Comparison of ENCODE assay signal across 14 mouse cellular contexts in genomic region chr2:91602389-91602788, GRCm38 (mm10). TPM values are rescaled to one million over a fixed set of nuclear protein-coding genes. Genes with fewer than 3 reads are reported as not detected.
DNase-seq lines count a peak whose midpoint lies in the region; ATAC-seq and TF ChIP-seq lines count a peak whose summit lies in the region.
"Had no signal": no experiment of that assay in that cellular context is flagged by ENCODE, and none has a peak within 500 bp of the region (broad histone marks: within the 10 kb centered on the region; RNA-seq: fewer than 3 reads in every experiment).

No protein-coding gene starts in this region.

- no peak overlapping the region for H3K4me3 ChIP-seq in layer of hippocampus, adult 2 months
- H3K4me3 ChIP-seq in stomach, postnatal 0 days (ENCODE audit: low read depth, low read length) = no peak overlapping the region
- H3K4me3 ChIP-seq in neural tube, embryonic 15.5 days (replicated peaks) = no peak overlapping the region
- H3K4me3 ChIP-seq: erythroblast, embryonic 14.5 days; heart, embryonic 13.5 days; limb, embryonic 15.5 days; neural tube, embryonic 13.5 days had no signal

- H3K4me1 ChIP-seq in stomach, postnatal 0 days (replicated peaks; ENCODE audit: control insufficient read depth, insufficient read depth) = no peaks in the 10 kb centered on the region
- no peaks in the 10 kb centered on the region for H3K4me1 ChIP-seq in neural tube, embryonic 15.5 days
- H3K4me1 ChIP-seq: heart, embryonic 13.5 days; limb, embryonic 15.5 days; neural tube, embryonic 13.5 days had no signal

- no peak for TF ChIP-seq EP300 in stomach, postnatal 0 days (optimal IDR thresholded peaks at IDR 0.05)

- ATAC-seq in stomach, postnatal 0 days (ENCODE audit: low FRiP score, low TSS enrichment) = no peak
- ATAC-seq in neural tube, embryonic 15.5 days (ENCODE audit: low FRiP score) = no peak

- TF ChIP-seq CTCF in layer of hippocampus, adult 2 months (conservative IDR thresholded peaks at IDR 0.05) = peak; percentile 62
- TF ChIP-seq CTCF in stomach, postnatal 0 days (IDR thresholded peaks at IDR 0.05; ENCODE audit: low read depth) = peak; percentile 60

- no peak for DNase-seq in layer of hippocampus, adult 2 months (ENCODE audit: low spot score in 2 of 2)
- DNase-seq in layer of hippocampus, adult 11-12 months (ENCODE audit: low spot score) = no peak
- peak; percentile 25 for DNase-seq in thymus, postnatal 14 days
- DNase-seq in thymus, postnatal 25 days = no peak
- DNase-seq in T-cell, adult 2 months (ENCODE audit: low spot score) = peak; percentile 15
- no peak for DNase-seq in stomach, postnatal 0 days (ENCODE audit: low spot score)
- DNase-seq in cerebellum, adult 11 months = no peak
- DNase-seq: cerebellum, postnatal 14 days; right cerebral cortex, postnatal 14 days had no signal

- WGBS in stomach, postnatal 0 days = 84% methylated on average over 4 of the region's 4 CpGs
- WGBS in neural tube, embryonic 15.5 days = 96% methylated on average over 4 of the region's 4 CpGs

- H3K4me2 ChIP-seq in stomach, postnatal 0 days (replicated peaks; ENCODE audit: low read depth) = no peak overlapping the region
- H3K4me2 ChIP-seq in neural tube, embryonic 15.5 days = no peak overlapping the region
- H3K4me2 ChIP-seq: heart, embryonic 13.5 days; limb, embryonic 15.5 days; neural tube, embryonic 13.5 days had no signal

- no peaks in the 10 kb centered on the region for H3K27me3 ChIP-seq in stomach, postnatal 0 days (ENCODE audit: control insufficient read depth, insufficient read depth, low read length)
- H3K27me3 ChIP-seq in neural tube, embryonic 15.5 days (replicated peaks) = no peaks in the 10 kb centered on the region
- H3K27me3 ChIP-seq: heart, embryonic 13.5 days; limb, embryonic 15.5 days; neural tube, embryonic 13.5 days had no signal

- H3K9ac ChIP-seq in stomach, postnatal 0 days (ENCODE audit: low read length) = no peak overlapping the region
- no peak overlapping the region for H3K9ac ChIP-seq in neural tube, embryonic 15.5 days (replicated peaks)
- H3K9ac ChIP-seq: heart, embryonic 13.5 days; limb, embryonic 15.5 days; neural tube, embryonic 13.5 days had no signal

- no peaks in the 10 kb centered on the region for H3K9me3 ChIP-seq in stomach, postnatal 0 days (ENCODE audit: control insufficient read depth, low read length)
- H3K9me3 ChIP-seq in neural tube, embryonic 15.5 days (replicated peaks) = no peaks in the 10 kb centered on the region
- H3K9me3 ChIP-seq: heart, embryonic 13.5 days; limb, embryonic 15.5 days; neural tube, embryonic 13.5 days had no signal

- no peak overlapping the region for H3K27ac ChIP-seq in layer of hippocampus, adult 2 months
- H3K27ac ChIP-seq in stomach, postnatal 0 days (replicated peaks) = no peak overlapping the region
- H3K27ac ChIP-seq in neural tube, embryonic 15.5 days (replicated peaks) = no peak overlapping the region
- H3K27ac ChIP-seq: heart, embryonic 13.5 days; limb, embryonic 15.5 days; neural tube, embryonic 13.5 days had no signal

- H3K36me3 ChIP-seq in stomach, postnatal 0 days (ENCODE audit: control insufficient read depth, insufficient read depth, low read length) = peaks cover 22% of the 10 kb centered on the region
- H3K36me3 ChIP-seq in neural tube, embryonic 15.5 days = peaks cover 76% of the 10 kb centered on the region

RNA-seq across cellular contexts. Expression of gene F2, which starts 33.8 kb away (rescaled TPM):
- total RNA-seq in layer of hippocampus, adult 2 months (2021) = under 1 TPM in 1 of 2 experiments, not detected in 1; 0.27 TPM
- 3.3 and 4.7 TPM in 2 replicates for polyA plus RNA-seq in stomach, postnatal 0 days (2015; fragmentation: Nextera tagmentation; extraction: Ambion mirVana)
- polyA plus RNA-seq in neural tube, embryonic 15.5 days (2015; fragmentation: Nextera tagmentation; extraction: Ambion mirVana) = 0.51 and 0.66 TPM in 2 replicates

RNA-seq across cellular contexts. Expression of gene Zfp408, which starts 47.2 kb away (rescaled TPM):
- total RNA-seq in layer of hippocampus, adult 2 months (2021) = 10 to 100 TPM; 11.0 to 12.4 TPM
- polyA plus RNA-seq in stomach, postnatal 0 days (2015; fragmentation: Nextera tagmentation; extraction: Ambion mirVana) = 3.7 and 4.2 TPM in 2 replicates
- polyA plus RNA-seq in neural tube, embryonic 15.5 days (2015; fragmentation: Nextera tagmentation; extraction: Ambion mirVana) = 10.9 and 12.9 TPM in 2 replicates

RNA-seq across cellular contexts. Expression of gene Arhgap1, which starts 47.3 kb away (rescaled TPM):
- total RNA-seq in layer of hippocampus, adult 2 months (2021) = 10 to 100 TPM; 65.1 to 66.2 TPM
- polyA plus RNA-seq in stomach, postnatal 0 days (2015; fragmentation: Nextera tagmentation; extraction: Ambion mirVana) = 98.9 and 105 TPM in 2 replicates
- polyA plus RNA-seq in neural tube, embryonic 15.5 days (2015; fragmentation: Nextera tagmentation; extraction: Ambion mirVana) = 86.2 and 99.9 TPM in 2 replicates

Comparison
In these comparisons a context has a peak if more than half of its experiments do, and no peak if none do; other contexts are left out.
1. DNase-seq: peak in thymus, postnatal 14 days (single experiment) and T-cell, adult 2 months (single experiment); none in layer of hippocampus, adult 2 months (0 of 2), layer of hippocampus, adult 11-12 months (single experiment), thymus, postnatal 25 days (single experiment), stomach, postnatal 0 days (single experiment) and cerebellum, adult 11 months (single experiment).